Mouse (Mus musculus) hindbrain, embryonic 12.5 days (tissue): ENCODE measurements around the gene Gm26657. TPM values are rescaled to one million over a fixed set of nuclear protein-coding genes. Genes with fewer than 3 reads are reported as not detected.

Experiments used
- ATAC-seq: fragments of 200-750 bp; cut with Nextera tagmentation; 2 replicates; pipeline ENCODE4 v1.8.0; 2017; ENCODE audit warnings: moderate TSS enrichment; ENCODE audit not compliant: low FRiP score
- H3K27ac ChIP-seq: fragments of 300-500 bp; sonication (generic); 2 replicates; pipeline ENCODE4 v1.5.1; 2016; ENCODE audit warnings: mild to moderate bottlenecking
- H3K27me3 ChIP-seq: fragments of 300-500 bp; sonication (generic); 2 replicates; pipeline ENCODE4 v1.6.1; 2016; ENCODE audit warnings: mild to moderate bottlenecking
- H3K36me3 ChIP-seq: fragments of 300-500 bp; sonication (generic); 2 replicates; pipeline ENCODE4 v1.6.1; 2016; ENCODE audit warnings: mild to moderate bottlenecking
- H3K4me1 ChIP-seq: fragments of 300-500 bp; sonication (generic); 2 replicates; pipeline ENCODE4 v1.6.1; 2016
- H3K4me2 ChIP-seq: fragments of 300-500 bp; sonication (generic); replicated peaks from 2 replicates; pipeline ENCODE4 v1.6.1; 2016; ENCODE audit warnings: mild to moderate bottlenecking
- H3K4me3 ChIP-seq: fragments of 300-500 bp; sonication (generic); 2 replicates; pipeline ENCODE4 v1.5.1; 2016; ENCODE audit warnings: mild to moderate bottlenecking
- H3K9ac ChIP-seq: fragments of 300-500 bp; sonication (generic); 2 replicates; pipeline ENCODE4 v1.6.1; 2016; ENCODE audit warnings: mild to moderate bottlenecking, moderate library complexity
- H3K9me3 ChIP-seq: fragments of 300-500 bp; sonication (generic); replicated peaks from 2 replicates; pipeline ENCODE4 v1.6.1; 2016; ENCODE audit warnings: mild to moderate bottlenecking
- WGBS: fragments of 180-500 bp; shearing (Covaris S2); methylation state at CpG from one replicate; pipeline ENCODE4 v1.1.7; 2016; 5-methylcytosine and 5-hydroxymethylcytosine counted together
- polyA plus RNA-seq: library from polyadenylated mRNA; unstranded; fragments of >200 nt; fragmentation: Nextera tagmentation; extraction: Ambion mirVana; gene quantifications from 2 replicates; pipeline ENCODE4 v1.2.1, GENCODE M21; 2016

The Gm26657 gene
- polyA plus RNA-seq = not detected in 2 replicates

DNA sequence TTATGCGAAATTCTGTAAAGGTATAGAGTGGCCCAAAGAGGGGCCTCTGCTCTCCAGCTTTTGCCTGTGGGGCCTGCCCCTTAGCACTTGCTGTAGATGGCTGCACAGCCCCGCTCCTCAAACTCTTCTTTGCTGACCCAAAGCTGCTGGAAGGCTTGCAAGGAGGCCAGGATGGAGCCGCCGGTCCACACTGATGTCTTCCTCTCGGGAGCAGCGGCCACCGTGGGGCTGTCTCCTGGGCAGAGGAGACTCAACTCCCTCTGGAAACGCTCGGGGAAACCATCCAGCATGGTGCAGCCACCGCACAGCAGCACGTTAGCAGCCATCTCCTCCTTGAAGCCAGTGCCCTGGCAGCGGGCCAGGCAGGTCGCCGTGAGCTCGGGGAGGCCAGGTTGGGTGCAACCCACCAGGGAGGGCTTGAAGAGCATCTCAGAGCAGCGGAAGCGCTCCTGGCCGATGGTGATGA, at the start of gene Gm26657:
TSS of gene Gm26657 (plus strand) at position 51 of the 466 bp plus-strand sequence.
- WGBS = 87% methylated on average over 18 of the region's 18 CpGs

DNA sequence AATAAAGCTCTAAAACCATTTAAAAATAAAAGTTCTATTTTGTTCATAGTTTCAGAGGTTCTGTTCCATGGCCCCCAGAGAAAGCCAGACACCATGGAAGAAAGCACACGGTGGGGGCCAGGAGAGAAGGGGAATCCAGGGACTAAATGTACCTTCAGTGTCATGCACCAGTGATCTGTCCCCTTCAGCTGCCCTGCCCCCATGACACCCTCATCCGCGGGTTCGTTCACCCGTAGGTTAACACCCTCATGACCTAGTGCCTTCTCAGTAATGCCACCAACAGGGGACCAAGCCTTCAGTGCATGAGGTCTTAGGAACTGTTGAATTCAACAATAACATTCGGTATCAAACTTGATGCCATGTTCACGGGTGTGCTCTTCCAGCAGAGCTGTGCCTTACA, 43.5 kb upstream of the Gm26657 start:
- Histone ChIP-seq H3K9me3 (no peaks in the 10 kb centered on the region), H3K27me3 (no peaks in the 10 kb centered on the region), H3K9ac (no peak overlapping the region), H3K4me1 (no peaks in the 10 kb centered on the region), H3K36me3 (no peaks in the 10 kb centered on the region), H3K27ac (no peak overlapping the region), H3K4me2 (no peak overlapping the region), H3K4me3 (no peak overlapping the region)
- ATAC-seq = no peak
- 87% methylated on average over 7 of the region's 7 CpGs for WGBS

More for the DNA sequence above, at the start of gene Gm26657:
- ATAC-seq = no peak
- Histone ChIP-seq H3K9me3 (no peaks in the 10 kb centered on the region), H3K4me1 (no peaks in the 10 kb centered on the region), H3K4me2 (no peak within 1 kb of the TSS), H3K9ac (no peak within 1 kb of the TSS), H3K27me3 (no peaks in the 10 kb centered on the region), H3K4me3 (no peak within 1 kb of the TSS), H3K27ac (no peak within 1 kb of the TSS), H3K36me3 (peaks cover 14% of the 10 kb centered on the region)

DNA sequence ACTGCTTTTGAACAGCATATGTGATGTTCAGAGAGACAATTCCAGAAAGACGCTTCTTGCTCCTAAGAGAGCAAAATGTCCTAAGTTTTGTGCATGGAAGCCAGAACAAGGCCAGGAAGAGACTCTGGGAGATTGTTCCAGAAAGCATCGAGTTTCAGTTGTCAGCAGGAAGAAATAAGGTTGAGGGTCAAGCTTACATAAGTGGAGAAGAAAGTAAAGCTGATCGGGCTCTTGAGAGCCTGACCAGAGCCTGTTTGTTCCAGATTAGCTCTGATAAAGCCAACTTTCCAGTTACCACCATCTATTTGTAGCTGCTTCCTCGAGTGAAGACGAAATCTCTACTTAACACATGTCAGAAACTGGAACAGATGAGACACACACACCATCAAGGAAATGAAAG, 41.2 kb upstream of the Gm26657 start:
- WGBS = 66% methylated on average over 5 of the region's 5 CpGs
- H3K4me3 ChIP-seq = no peak overlapping the region
- H3K4me2 ChIP-seq = no peak overlapping the region
- no peaks in the 10 kb centered on the region for H3K27me3 ChIP-seq
- H3K4me1 ChIP-seq = 0 out of 2 replicates have a peak, but pooled peaks cover 4% of the 10 kb centered on the region
- no peak for ATAC-seq
- H3K9me3 ChIP-seq = no peaks in the 10 kb centered on the region
- H3K27ac ChIP-seq = no peak overlapping the region
- H3K36me3 ChIP-seq = no peaks in the 10 kb centered on the region
- no peak overlapping the region for H3K9ac ChIP-seq

DNA sequence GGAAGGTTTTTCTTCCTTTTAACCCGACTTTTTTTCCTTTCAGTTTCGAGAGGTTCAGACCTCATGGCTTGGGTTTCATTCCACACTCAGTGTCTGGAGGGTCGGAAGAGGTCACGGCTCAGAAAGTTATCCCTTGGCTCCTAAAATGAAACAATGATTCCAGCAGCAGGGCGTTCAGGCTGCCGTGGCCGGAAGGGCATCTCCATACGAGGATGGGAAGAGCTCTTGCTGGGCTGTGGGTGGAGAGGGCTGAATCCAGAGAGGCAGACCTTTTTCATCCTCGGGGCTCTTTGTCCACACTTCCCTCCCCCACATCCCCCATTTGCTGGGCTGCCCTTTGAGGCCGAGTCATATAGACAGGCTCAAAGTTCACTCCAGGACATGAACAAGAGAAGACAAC, 37.6 kb upstream of the Gm26657 start:
- H3K4me1 ChIP-seq = peaks cover 9% of the 10 kb centered on the region; the same call in 1 of the 2 replicates
- WGBS = 3% methylated on average over 10 of the region's 10 CpGs
- no peak overlapping the region for H3K27ac ChIP-seq
- H3K36me3 ChIP-seq = no peaks in the 10 kb centered on the region
- no peak overlapping the region for H3K4me3 ChIP-seq
- no peak for ATAC-seq
- no peak overlapping the region for H3K9ac ChIP-seq
- no peaks in the 10 kb centered on the region for H3K9me3 ChIP-seq
- no peaks in the 10 kb centered on the region for H3K27me3 ChIP-seq
- 0 out of 2 replicates have a peak overlapping the region, but pooled peaks have one; percentile 31 for H3K4me2 ChIP-seq

DNA sequence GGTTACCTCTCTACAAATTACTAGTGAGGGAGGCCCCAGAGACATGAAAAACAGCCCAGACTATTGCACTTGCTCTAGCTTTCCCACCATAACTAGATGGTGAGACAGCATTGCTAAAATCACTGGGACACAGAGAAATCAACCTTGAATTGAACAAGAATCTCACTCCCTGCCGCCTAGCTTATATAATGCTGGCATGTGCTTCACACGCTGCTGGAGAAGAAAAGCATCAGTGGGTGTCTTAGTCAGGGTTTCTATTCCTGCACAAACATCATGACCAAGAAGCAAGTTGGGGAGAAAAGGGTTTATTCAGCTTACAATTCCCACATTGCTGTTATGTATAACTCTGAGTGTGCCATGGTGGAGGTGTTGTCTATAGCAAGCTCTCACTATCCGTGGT, 26.7 kb upstream of the Gm26657 start:
- Histone ChIP-seq H3K4me2 (no peak overlapping the region), H3K27ac (no peak overlapping the region), H3K9me3 (no peaks in the 10 kb centered on the region), H3K9ac (no peak overlapping the region), H3K4me3 (no peak overlapping the region), H3K4me1 (peaks cover 8% of the 10 kb centered on the region), H3K27me3 (no peaks in the 10 kb centered on the region), H3K36me3 (no peaks in the 10 kb centered on the region)
- ATAC-seq = no peak
- WGBS = 87% methylated on average over 3 of the region's 3 CpGs

DNA sequence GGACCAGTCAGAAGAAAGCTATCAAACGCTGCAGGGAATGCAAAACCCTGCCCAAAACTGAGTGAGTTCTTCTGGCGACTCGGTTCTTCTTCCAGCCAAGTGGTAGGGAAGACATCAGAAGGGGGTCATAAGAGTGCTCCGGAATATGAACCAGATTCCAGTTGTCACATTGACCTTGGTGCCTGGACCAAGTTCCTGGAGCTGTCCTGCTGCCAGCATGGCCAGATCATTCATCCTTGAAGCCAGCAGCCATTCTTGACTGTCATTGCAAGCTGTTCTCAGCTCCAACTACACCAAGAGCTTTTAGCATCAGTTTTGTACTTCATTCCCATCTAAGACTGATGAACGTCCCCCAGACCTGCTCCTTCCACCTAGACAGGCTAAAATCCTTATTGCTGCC, 23.1 kb upstream of the Gm26657 start:
- Histone ChIP-seq H3K9me3 (no peaks in the 10 kb centered on the region), H3K27ac (no peak overlapping the region), H3K4me3 (no peak overlapping the region), H3K4me1 (no peaks in the 10 kb centered on the region), H3K4me2 (no peak overlapping the region), H3K9ac (no peak overlapping the region), H3K27me3 (no peaks in the 10 kb centered on the region), H3K36me3 (no peaks in the 10 kb centered on the region)
- 65% methylated on average over 5 of the region's 5 CpGs for WGBS
- no peak for ATAC-seq

DNA sequence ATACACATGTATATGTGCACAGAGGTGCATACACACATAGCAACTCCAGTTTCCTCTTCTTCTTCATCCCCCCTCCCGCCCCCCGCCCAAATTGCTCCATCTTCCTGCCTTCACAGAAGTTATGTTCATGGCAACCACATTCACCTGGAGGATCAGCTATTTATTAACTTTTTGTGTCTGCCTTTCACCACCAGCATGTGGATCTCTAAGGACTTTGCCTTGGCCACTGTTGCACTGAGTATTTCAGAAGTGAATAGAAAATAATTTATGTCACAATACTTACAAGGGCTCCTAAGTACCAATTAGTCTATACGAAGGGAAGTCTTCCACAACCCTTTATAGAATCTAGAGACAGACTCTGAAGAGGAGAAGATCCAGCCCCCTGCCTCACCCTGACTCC, 21.9 kb upstream of the Gm26657 start:
- no peaks in the 10 kb centered on the region for H3K9me3 ChIP-seq
- ATAC-seq = no peak
- H3K36me3 ChIP-seq = no peaks in the 10 kb centered on the region
- H3K27me3 ChIP-seq = no peaks in the 10 kb centered on the region
- no peak overlapping the region for H3K4me3 ChIP-seq
- WGBS = 96% methylated on average over 3 of the region's 3 CpGs
- H3K27ac ChIP-seq = no peak overlapping the region
- H3K4me1 ChIP-seq = no peaks in the 10 kb centered on the region
- no peak overlapping the region for H3K9ac ChIP-seq
- H3K4me2 ChIP-seq = no peak overlapping the region

DNA sequence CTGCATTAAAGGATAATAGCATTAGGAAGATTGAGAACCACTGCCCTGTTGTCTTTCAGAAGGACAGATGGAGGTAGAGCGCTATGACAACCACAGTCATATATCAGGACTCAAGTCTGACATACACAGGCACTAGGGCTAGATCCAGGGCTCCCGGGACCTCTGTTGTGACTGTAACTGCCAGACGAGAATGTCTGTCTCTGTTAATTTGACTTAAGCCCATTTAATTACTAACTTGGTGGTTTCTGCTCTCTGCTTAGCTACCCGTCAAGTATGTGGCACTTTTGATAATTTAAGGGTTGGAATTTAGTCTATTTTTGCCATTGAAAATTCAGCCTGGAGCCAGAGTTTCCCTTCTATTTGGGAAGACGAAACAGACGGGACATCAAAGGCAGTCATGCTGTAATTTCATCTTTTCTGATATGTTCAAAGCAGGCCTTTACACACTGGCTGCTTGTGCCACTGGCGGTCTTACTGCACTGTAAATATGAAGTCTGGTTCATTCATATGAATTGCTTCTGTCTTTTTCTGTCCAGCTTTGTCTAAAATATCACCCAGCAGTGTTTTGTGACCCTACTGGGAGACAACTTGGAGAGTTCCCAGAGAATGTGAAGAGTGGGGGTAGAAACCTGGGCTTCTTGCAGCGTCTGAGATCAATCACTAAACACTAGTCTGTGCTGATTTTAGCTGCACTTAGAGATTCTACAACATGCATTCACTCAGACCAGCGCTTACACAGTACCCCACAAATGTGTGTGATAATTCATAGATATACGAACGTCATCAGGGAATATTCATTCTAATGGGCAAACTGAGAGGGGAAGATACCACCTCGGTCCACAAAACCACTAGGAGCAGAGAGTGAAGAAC, 21.1 kb upstream of the Gm26657 start:
- ATAC-seq = no peak
- WGBS = 75% methylated on average over 12 of the region's 12 CpGs

DNA sequence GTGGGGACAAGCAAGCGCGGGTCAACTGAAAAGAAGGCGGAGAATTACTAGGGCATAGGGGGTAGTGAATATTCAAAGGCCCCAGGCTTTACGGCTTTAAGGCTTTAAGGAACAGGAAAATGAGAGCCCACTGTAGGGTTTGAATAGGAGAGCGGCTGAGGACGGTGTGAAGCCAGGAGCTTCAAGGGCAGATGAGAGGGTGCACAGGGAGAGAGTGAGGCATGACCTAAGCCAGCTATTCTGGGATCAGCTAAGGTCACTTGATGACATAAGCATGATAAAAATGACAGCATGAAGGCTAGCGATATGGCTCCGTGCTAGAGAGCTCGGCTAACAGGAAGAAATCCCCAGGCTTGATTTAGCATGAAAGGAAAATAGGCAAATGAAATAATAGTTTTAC, 20.4 kb upstream of the Gm26657 start:
- no peak for ATAC-seq
- H3K4me2 ChIP-seq = no peak overlapping the region
- no peaks in the 10 kb centered on the region for H3K9me3 ChIP-seq
- H3K4me1 ChIP-seq = no peaks in the 10 kb centered on the region
- H3K9ac ChIP-seq = no peak overlapping the region
- no peak overlapping the region for H3K4me3 ChIP-seq
- no peak overlapping the region for H3K27ac ChIP-seq
- no peaks in the 10 kb centered on the region for H3K36me3 ChIP-seq
- no peaks in the 10 kb centered on the region for H3K27me3 ChIP-seq
- 71% methylated on average over 9 of the region's 9 CpGs for WGBS

More for the DNA sequence above, 21.1 kb upstream of the Gm26657 start:
- no peak overlapping the region for H3K4me2 ChIP-seq
- no peaks in the 10 kb centered on the region for H3K4me1 ChIP-seq
- H3K27ac ChIP-seq = no peak overlapping the region
- no peak overlapping the region for H3K4me3 ChIP-seq
- H3K36me3 ChIP-seq = no peaks in the 10 kb centered on the region
- no peaks in the 10 kb centered on the region for H3K27me3 ChIP-seq
- H3K9ac ChIP-seq = no peak overlapping the region
- no peaks in the 10 kb centered on the region for H3K9me3 ChIP-seq

DNA sequence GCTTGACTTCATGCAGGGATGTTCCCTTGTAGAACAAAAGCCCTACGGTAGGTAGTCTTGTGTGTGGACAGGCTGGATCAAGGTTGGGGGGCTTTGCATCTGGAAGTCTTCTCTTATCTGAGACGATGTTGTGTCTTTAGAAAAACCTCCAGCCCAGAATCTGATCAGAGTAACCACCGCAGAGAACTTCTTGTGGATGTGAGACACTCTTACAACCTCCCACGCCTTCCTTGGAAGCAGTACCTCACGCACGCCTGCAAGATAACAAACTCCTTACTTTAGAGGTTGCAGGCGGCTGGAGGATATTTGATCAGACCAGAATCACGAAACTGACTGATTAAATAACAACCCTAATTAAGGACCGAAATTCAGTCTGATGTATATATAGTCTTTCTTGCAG, 19.5 kb upstream of the Gm26657 start:
- H3K27ac ChIP-seq = no peak overlapping the region
- H3K36me3 ChIP-seq = no peaks in the 10 kb centered on the region
- no peak overlapping the region for H3K4me3 ChIP-seq
- no peaks in the 10 kb centered on the region for H3K27me3 ChIP-seq
- no peaks in the 10 kb centered on the region for H3K9me3 ChIP-seq
- no peak overlapping the region for H3K4me2 ChIP-seq
- ATAC-seq = no peak
- H3K4me1 ChIP-seq = no peaks in the 10 kb centered on the region
- no peak overlapping the region for H3K9ac ChIP-seq
- 88% methylated on average over 9 of the region's 9 CpGs for WGBS

DNA sequence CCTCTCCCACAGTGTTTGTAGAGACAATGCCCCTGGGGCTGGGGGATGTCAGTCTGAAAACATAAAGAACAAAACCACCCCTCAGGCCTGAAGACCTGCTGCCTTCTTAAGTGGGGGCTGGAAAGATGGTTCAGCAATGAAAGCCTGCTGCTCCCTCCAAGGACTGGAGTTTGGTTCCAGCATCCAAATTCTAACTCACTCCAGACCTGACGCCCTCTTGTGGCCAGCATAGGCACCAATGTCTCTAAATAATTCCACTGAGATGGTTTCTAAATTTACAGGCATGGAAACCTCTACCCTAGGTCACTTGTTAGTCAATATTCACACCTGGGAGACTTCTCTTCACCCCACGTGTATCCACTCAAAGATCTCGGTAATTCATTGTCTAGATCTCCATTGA, 18.4 kb upstream of the Gm26657 start:
- 32% methylated on average over 3 of the region's 3 CpGs for WGBS
- H3K9me3 ChIP-seq = no peaks in the 10 kb centered on the region
- no peak for ATAC-seq
- no peaks in the 10 kb centered on the region for H3K4me1 ChIP-seq
- H3K4me2 ChIP-seq = no peak overlapping the region
- no peak overlapping the region for H3K9ac ChIP-seq
- no peaks in the 10 kb centered on the region for H3K27me3 ChIP-seq
- H3K36me3 ChIP-seq = no peaks in the 10 kb centered on the region
- no peak overlapping the region for H3K4me3 ChIP-seq
- H3K27ac ChIP-seq = no peak overlapping the region

DNA sequence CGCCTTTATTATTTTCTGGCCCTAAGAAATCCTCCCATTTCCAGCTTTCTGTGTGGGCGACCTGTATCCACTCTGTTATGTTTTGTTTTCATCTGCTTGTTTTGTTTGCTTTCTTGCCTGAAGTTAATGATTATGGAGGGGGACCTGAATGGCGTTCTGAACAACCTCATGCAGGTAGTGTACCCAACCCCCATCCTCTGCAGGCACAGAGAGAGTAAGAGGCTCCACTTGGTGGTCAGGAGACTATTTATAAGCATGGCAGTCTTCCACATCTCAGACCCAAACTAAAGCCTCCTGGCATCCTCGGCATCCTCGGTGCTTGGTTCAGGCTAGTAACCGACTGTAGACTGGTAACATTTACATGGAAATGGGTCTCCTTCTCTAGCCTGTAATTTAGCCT, 17.5 kb upstream of the Gm26657 start:
- no peaks in the 10 kb centered on the region for H3K27me3 ChIP-seq
- H3K4me2 ChIP-seq = no peak overlapping the region
- no peak overlapping the region for H3K27ac ChIP-seq
- no peaks in the 10 kb centered on the region for H3K36me3 ChIP-seq
- H3K4me1 ChIP-seq = no peaks in the 10 kb centered on the region
- 70% methylated on average over 6 of the region's 6 CpGs for WGBS
- H3K9ac ChIP-seq = no peak overlapping the region
- no peak for ATAC-seq
- no peaks in the 10 kb centered on the region; the same call in 1 of the 2 replicates for H3K9me3 ChIP-seq
- no peak overlapping the region for H3K4me3 ChIP-seq

DNA sequence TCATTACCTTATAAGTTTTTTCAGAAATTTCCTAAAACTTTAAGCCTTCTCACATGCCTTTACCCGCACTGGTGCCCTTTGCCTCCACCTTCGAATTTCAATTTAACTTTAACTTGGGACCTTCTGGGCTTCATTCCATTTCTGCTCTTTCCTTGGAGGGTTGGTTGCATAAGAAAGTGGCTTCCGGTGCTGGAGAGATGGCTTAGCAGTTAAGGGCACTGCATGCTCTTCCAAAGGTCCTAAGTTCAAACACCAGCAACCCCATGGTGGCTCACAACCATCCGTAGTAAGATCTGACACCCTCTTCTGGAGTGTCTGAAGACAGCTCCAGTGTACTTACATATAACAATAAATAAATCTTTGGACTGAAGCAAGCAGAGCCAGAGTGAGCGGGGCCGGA, 16.6 kb upstream of the Gm26657 start:
- 93% methylated on average over 6 of the region's 6 CpGs for WGBS

More for the DNA sequence above, 16.6 kb upstream of the Gm26657 start:
- Histone ChIP-seq H3K27me3 (no peaks in the 10 kb centered on the region), H3K4me3 (no peak overlapping the region), H3K27ac (no peak overlapping the region), H3K36me3 (no peaks in the 10 kb centered on the region), H3K4me1 (no peaks in the 10 kb centered on the region), H3K9ac (no peak overlapping the region), H3K4me2 (no peak overlapping the region), H3K9me3 (no peaks in the 10 kb centered on the region; the same call in 1 of the 2 replicates)
- no peak for ATAC-seq
